In the genomic region with DNA sequence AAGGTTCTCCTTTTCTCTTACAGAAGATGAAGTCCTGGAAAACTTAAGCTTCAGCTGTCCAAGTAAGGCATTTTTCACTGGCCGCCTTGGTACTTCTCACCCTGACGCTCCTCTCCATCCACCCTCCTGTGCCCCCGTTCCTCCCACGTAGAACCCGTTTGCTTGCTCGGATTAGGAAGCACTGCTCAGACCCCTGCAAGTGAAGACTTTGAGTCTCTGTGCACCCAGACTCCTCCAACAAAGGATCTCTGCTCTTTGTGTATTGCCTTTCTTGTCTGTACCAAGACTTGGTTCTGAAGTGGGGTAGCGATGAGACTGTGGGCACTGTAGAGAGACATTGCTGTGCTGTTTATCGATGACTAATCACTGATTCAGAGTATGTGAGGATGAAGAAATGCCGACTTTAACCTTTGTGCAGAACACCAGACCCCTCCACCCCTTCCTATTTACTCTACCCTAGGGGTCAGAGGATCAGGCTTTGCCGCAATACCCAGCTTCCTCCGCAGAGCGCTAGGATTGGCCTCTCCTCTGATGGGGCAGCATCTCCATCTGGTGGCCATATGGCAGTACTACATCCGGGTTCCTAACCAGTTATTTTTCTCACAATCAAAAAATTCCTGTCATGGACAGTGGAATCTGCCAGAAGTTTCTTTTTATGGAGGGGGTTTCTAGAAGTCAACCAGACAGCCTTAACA, we compare ENCODE assay signal across 9 mouse cellular contexts. TPM values are rescaled to one million over a fixed set of nuclear protein-coding genes. Genes with fewer than 3 reads are reported as not detected.
DNase-seq lines count a peak whose midpoint lies in the region; ATAC-seq and TF ChIP-seq lines count a peak whose summit lies in the region.
"Had no signal": no experiment of that assay in that cellular context is flagged by ENCODE, and none has a peak within 500 bp of the region (broad histone marks: within the 10 kb centered on the region; RNA-seq: fewer than 3 reads in every experiment).

No protein-coding gene starts in this region.

- H3K4me3 ChIP-seq in E14TG2a.4 (replicated peaks; ENCODE audit: low read length): peak overlapping the region; percentile 67
- H3K4me3 ChIP-seq in forebrain, embryonic 10.5 days: no peak overlapping the region
- H3K4me3 ChIP-seq in liver, embryonic 14.5 days (ENCODE audit: insufficient read depth in 1 of 2, low read depth in 2 of 2, low read length in 2 of 2): peak overlapping the region; percentile 31 to 49
- no peak overlapping the region for H3K4me3 ChIP-seq in neural tube, embryonic 13.5 days
- H3K4me3 ChIP-seq: embryonic facial prominence, embryonic 13.5 days had no signal

- no peaks in the 10 kb centered on the region for H3K9me3 ChIP-seq in E14TG2a.4 (ENCODE audit: low read length)
- no peaks in the 10 kb centered on the region for H3K9me3 ChIP-seq in forebrain, embryonic 10.5 days
- no peaks in the 10 kb centered on the region for H3K9me3 ChIP-seq in liver, embryonic 14.5 days (ENCODE audit: control insufficient read depth, low read length)
- no peaks in the 10 kb centered on the region for H3K9me3 ChIP-seq in neural tube, embryonic 13.5 days
- H3K9me3 ChIP-seq: embryonic facial prominence, embryonic 13.5 days had no signal

- peak; percentile 81 for DNase-seq in brain, embryonic 14.5 days (ENCODE audit: low read depth)
- DNase-seq in forebrain, embryonic 10.5 days (ENCODE audit: extremely low spot score, low spot score): peak; percentile 75
- DNase-seq in heart, postnatal 10 days: peak; percentile 54 to 77
- DNase-seq in kidney, postnatal 4 days: peak; percentile 82 to 83
- peak; percentile 7 to 22 (median 19) for DNase-seq in liver, embryonic 14.5 days (ENCODE audit: low read depth in 3 of 3, low spot score in 3 of 3)
- peak; percentile 85 for DNase-seq in testis, postnatal 10 days (ENCODE audit: low spot score)

- peak; percentile 98 for TF ChIP-seq CTCF in E14TG2a.4 (conservative IDR thresholded peaks at IDR 0.05; ENCODE audit: low read length)
- TF ChIP-seq CTCF in brain, embryonic 14.5 days (IDR thresholded peaks at IDR 0.05; ENCODE audit: borderline replicate concordance, extremely low read depth, insufficient read depth, insufficient read length): peak; percentile 92
- TF ChIP-seq CTCF in liver, embryonic 14.5 days (IDR thresholded peaks at IDR 0.05; ENCODE audit: low read depth): peak; percentile 88

- H3K4me1 ChIP-seq in E14TG2a.4 (replicated peaks; ENCODE audit: low read depth, low read length): peaks cover 17% of the 10 kb centered on the region
- peaks cover 4% of the 10 kb centered on the region; the same call in 1 of the 2 replicates for H3K4me1 ChIP-seq in forebrain, embryonic 10.5 days
- 0 out of 4 replicates have a peak, but pooled peaks cover 0 to 2% of the 10 kb centered on the region in 2 experiments for H3K4me1 ChIP-seq in liver, embryonic 14.5 days (replicated peaks; ENCODE audit: control insufficient read depth in 2 of 2, insufficient read depth in 2 of 2, low read length in 1 of 2)
- H3K4me1 ChIP-seq in neural tube, embryonic 13.5 days (replicated peaks): peaks cover 13% of the 10 kb centered on the region; the same call in 1 of the 2 replicates
- H3K4me1 ChIP-seq: embryonic facial prominence, embryonic 13.5 days had no signal

- ATAC-seq in liver, embryonic 14.5 days (ENCODE audit: insufficient read depth): peak; percentile 81
- ATAC-seq in neural tube, embryonic 13.5 days (ENCODE audit: low read depth): peak; percentile 68; the same call in 1 of the 2 replicates

- no peak for TF ChIP-seq POLR2A in brain, embryonic 14.5 days (IDR thresholded peaks at IDR 0.05; ENCODE audit: borderline replicate concordance, extremely low read depth, insufficient read depth, insufficient read length, poor library complexity, severe bottlenecking)

- intact Hi-C loops in heart, postnatal 10 days (cut with DNase I): loop anchor here (1.0 to 2.0 kb wide), 3 partner anchors 74 to 202 kb away; no protein-coding TSS in a partner anchor

- peak overlapping the region; percentile 39 for H3K4me2 ChIP-seq in liver, embryonic 14.5 days (ENCODE audit: low read depth)
- H3K4me2 ChIP-seq in neural tube, embryonic 13.5 days: no peak overlapping the region
- H3K4me2 ChIP-seq: embryonic facial prominence, embryonic 13.5 days had no signal

- 47% methylated on average over 13 of the region's 13 CpGs for WGBS in forebrain, embryonic 10.5 days
- WGBS in liver, embryonic 14.5 days (ENCODE audit: insufficient replicate concordance): 44% methylated on average over 13 of the region's 13 CpGs
- 55% methylated on average over 13 of the region's 13 CpGs for WGBS in neural tube, embryonic 13.5 days

- peak overlapping the region; percentile 37; the same call in 1 of the 2 replicates for H3K9ac ChIP-seq in liver, embryonic 14.5 days (replicated peaks)
- no peak overlapping the region for H3K9ac ChIP-seq in neural tube, embryonic 13.5 days
- H3K9ac ChIP-seq: embryonic facial prominence, embryonic 13.5 days had no signal

- H3K27ac ChIP-seq in forebrain, embryonic 10.5 days: no peak overlapping the region
- peak overlapping the region; percentile 27; the same call in 1 of the 2 replicates for H3K27ac ChIP-seq in liver, embryonic 14.5 days
- H3K27ac ChIP-seq in neural tube, embryonic 13.5 days (replicated peaks): no peak overlapping the region
- H3K27ac ChIP-seq: embryonic facial prominence, embryonic 13.5 days had no signal

- TF ChIP-seq EP300 in liver, embryonic 14.5 days (IDR thresholded peaks at IDR 0.05; ENCODE audit: low read depth): no peak

- H3K36me3 ChIP-seq in E14TG2a.4 (ENCODE audit: insufficient read depth, low read length): no peaks in the 10 kb centered on the region
- H3K36me3 ChIP-seq in forebrain, embryonic 10.5 days (replicated peaks): no peaks in the 10 kb centered on the region
- H3K36me3 ChIP-seq in liver, embryonic 14.5 days (replicated peaks; ENCODE audit: control insufficient read depth, insufficient read depth, low read depth): no peaks in the 10 kb centered on the region
- no peaks in the 10 kb centered on the region for H3K36me3 ChIP-seq in neural tube, embryonic 13.5 days
- H3K36me3 ChIP-seq: embryonic facial prominence, embryonic 13.5 days had no signal

- H3K27me3 ChIP-seq in E14TG2a.4 (ENCODE audit: insufficient read depth, low read length): peaks cover 22% of the 10 kb centered on the region
- no peaks in the 10 kb centered on the region for H3K27me3 ChIP-seq in forebrain, embryonic 10.5 days (ENCODE audit: poor library complexity, severe bottlenecking)
- H3K27me3 ChIP-seq in liver, embryonic 14.5 days (ENCODE audit: control insufficient read depth, insufficient read depth, low read length): no peaks in the 10 kb centered on the region
- H3K27me3 ChIP-seq in neural tube, embryonic 13.5 days: no peaks in the 10 kb centered on the region

RNA-seq across cellular contexts. Expression of gene Apob, which starts 0.9 kb away (rescaled TPM):
- polyA plus RNA-seq in brain, embryonic 14.5 days (2012; rRNA removed): 0.31 and 0.35 TPM in 2 replicates
- 0.06 and 0.09 TPM in 2 replicates for polyA plus RNA-seq in forebrain, embryonic 10.5 days (2016; fragmentation: Nextera tagmentation; extraction: Ambion mirVana)
- total RNA-seq in heart, postnatal 10 days (2021): under 1 TPM in 1 of 2 experiments, not detected in 1; 0.20 TPM
- 65.0 and 94.4 TPM in 2 replicates for polyA plus RNA-seq in liver, embryonic 14.5 days (2012; rRNA removed)
- polyA plus RNA-seq in liver, embryonic 14.5 days (2014; fragmentation: Nextera tagmentation; extraction: Ambion mirVana): 112 and 123 TPM in 2 replicates
- 0.06 and 0.07 TPM in 2 replicates for polyA plus RNA-seq in neural tube, embryonic 13.5 days (2015; fragmentation: Nextera tagmentation; extraction: Ambion mirVana)
- polyA plus RNA-seq: embryonic facial prominence, embryonic 13.5 days had no signal

Comparison
In these comparisons a context has a peak if more than half of its experiments do, and no peak if none do; other contexts are left out.
1. H3K4me3 ChIP-seq: peak in E14TG2a.4 (single experiment) and liver, embryonic 14.5 days (2 of 2); none in forebrain, embryonic 10.5 days (single experiment) and neural tube, embryonic 13.5 days (single experiment).
2. DNase-seq: peak in every context shown above with its lines; median percentile 85 in testis, postnatal 10 days; 82 in kidney, postnatal 4 days; 81 in brain, embryonic 14.5 days; 75 in forebrain, embryonic 10.5 days; 66 in heart, postnatal 10 days; 19 in liver, embryonic 14.5 days.
3. RNA of gene Apob, which starts 0.9 kb away (polyA plus RNA-seq): 65.0 to 123 TPM in liver, embryonic 14.5 days; 0.31 to 0.35 TPM in brain, embryonic 14.5 days, 0.06 to 0.09 TPM in forebrain, embryonic 10.5 days and 0.06 to 0.07 TPM in neural tube, embryonic 13.5 days; every median in the first group is over 10 times any median in the second.
4. Peak in every context shown above with its lines, with median percentiles within 50 percentile points of each other: CTCF ChIP-seq.